Mouse (Mus musculus) C2C12 (cell line): Measurements from ENCODE around the gene Arhgef10l. TPM values are rescaled to one million over a fixed set of nuclear protein-coding genes. Genes with fewer than 3 reads are reported as not detected.

Experiments
- H3K27me3 ChIP-seq: one replicate; pipeline ENCODE4 v1.6.1; 2011; ENCODE audit not compliant: control insufficient read depth, insufficient read depth, insufficient read length
- H3K36me3 ChIP-seq: one replicate; pipeline ENCODE4 v1.6.1; 2011; ENCODE audit not compliant: control insufficient read depth, insufficient read depth
- H3K4me3 ChIP-seq: one replicate; pipeline ENCODE4 v1.5.1; 2011; ENCODE audit warnings: mild to moderate bottlenecking, control low read depth; ENCODE audit not compliant: poor library complexity, insufficient read depth, severe bottlenecking
- H3K79me2 ChIP-seq: one replicate; pipeline ENCODE4 v1.6.1; 2011; ENCODE audit not compliant: control insufficient read depth, insufficient read depth
- H3K79me3 ChIP-seq: one replicate; pipeline ENCODE4 v1.6.1; 2011; ENCODE audit warnings: low read depth, control low read depth
- H3ac ChIP-seq: one replicate; pipeline ENCODE3; 2011; ENCODE audit warnings: low read depth; ENCODE audit not compliant: control insufficient read depth, insufficient read length
- CEBPB ChIP-seq: IDR thresholded peaks from one replicate; pipeline ENCODE4 v1.6.1; 2011; ENCODE audit warnings: low read depth, mild to moderate bottlenecking, control low read depth, moderate library complexity
- CTCF ChIP-seq: IDR thresholded peaks from one replicate; pipeline ENCODE4 v1.5.1; 2011; ENCODE audit not compliant: control insufficient read depth, insufficient read depth, insufficient read length
- FOSL1 ChIP-seq: IDR thresholded peaks from one replicate; pipeline ENCODE4 v1.8.0; 2011; ENCODE audit warnings: mild to moderate bottlenecking, low read length; ENCODE audit not compliant: poor library complexity, insufficient read depth, severe bottlenecking
- MAX ChIP-seq: IDR thresholded peaks from one replicate; pipeline ENCODE4 v1.6.1; 2011; ENCODE audit warnings: mild to moderate bottlenecking, control low read depth
- MYOD1 ChIP-seq: IDR thresholded peaks from one replicate; pipeline ENCODE4 v1.6.1; 2011; ENCODE audit warnings: low read depth; ENCODE audit not compliant: control insufficient read depth, insufficient read length
- MYOG ChIP-seq: IDR thresholded peaks from one replicate; pipeline ENCODE4 v1.6.1; 2011; ENCODE audit not compliant: control insufficient read depth, insufficient read length; ENCODE audit errors: extremely low read depth
- USF1 ChIP-seq: IDR thresholded peaks from one replicate; pipeline ENCODE4 v1.6.1; 2011; ENCODE audit warnings: low read depth, mild to moderate bottlenecking, control low read depth, moderate library complexity
- polyA plus RNA-seq: library from polyadenylated mRNA; unstranded; fragments of >200 nt; fragmentation: generic; extraction: Trizol; gene quantifications from one replicate; pipeline ENCODE4 v1.2.1, GENCODE M21; 2012; ENCODE audit warnings: missing spikeins

Arhgef10l gene
- polyA plus RNA-seq, 1 experiment: 27.8 TPM

GRCm38 (mm10) chr4:140667802-140668201, 2.0 kb upstream of the Arhgef10l start:
- H3K36me3 ChIP-seq: no peaks in the 10 kb centered on the region
- H3K79me2 ChIP-seq: no peaks in the 10 kb centered on the region
- H3ac ChIP-seq: no peak overlapping the region
- no peak overlapping the region for H3K4me3 ChIP-seq
- TF ChIP-seq MYOG (no peak), MAX (peak; percentile 80), FOSL1 (peak; percentile 25), CEBPB (peak; percentile 71)
- no peaks in the 10 kb centered on the region for H3K27me3 ChIP-seq
- no peaks in the 10 kb centered on the region for H3K79me3 ChIP-seq

DNA sequence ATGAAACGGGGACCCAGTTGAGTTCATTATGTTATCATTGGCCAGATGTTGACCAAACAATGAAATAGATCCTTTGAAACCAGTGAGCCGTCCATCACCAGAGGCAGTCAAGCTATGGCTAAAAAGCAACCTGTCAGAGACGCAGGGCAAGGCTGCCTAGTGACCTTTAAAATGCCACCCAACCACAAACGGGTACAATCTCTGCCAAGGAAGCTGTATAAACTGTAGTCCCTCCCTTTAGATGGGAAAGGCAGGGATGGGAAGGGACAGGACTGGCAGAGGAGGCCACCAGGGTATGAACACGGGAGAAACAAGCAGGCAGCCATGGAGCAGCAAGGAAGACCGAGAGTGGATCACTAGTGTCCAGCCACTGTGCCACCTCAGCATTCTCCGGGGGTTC, 759 bp downstream of the Arhgef10l start:
- no peaks in the 10 kb centered on the region for H3K36me3 ChIP-seq
- H3K4me3 ChIP-seq: no peak overlapping the region
- no peaks in the 10 kb centered on the region for H3K79me3 ChIP-seq
- H3ac ChIP-seq: no peak overlapping the region
- H3K79me2 ChIP-seq: no peaks in the 10 kb centered on the region
- TF ChIP-seq FOSL1 (no peak), CTCF (no peak), MYOG (no peak), USF1 (no peak)
- no peaks in the 10 kb centered on the region for H3K27me3 ChIP-seq

- Histone ChIP-seq H3K4me3 (no peak overlapping the region), H3K27me3 (no peaks in the 10 kb centered on the region), H3K79me2 (no peaks in the 10 kb centered on the region), H3K79me3 (no peaks in the 10 kb centered on the region), H3ac (no peak overlapping the region), H3K36me3 (no peaks in the 10 kb centered on the region)
- TF ChIP-seq MYOD1: no peak
Measured at GRCm38 (mm10) chr4:140662882-140663585, 2.8 kb downstream of the Arhgef10l start.

- H3K79me3 ChIP-seq: no peaks in the 10 kb centered on the region
- no peaks in the 10 kb centered on the region for H3K79me2 ChIP-seq
- no peak overlapping the region for H3K4me3 ChIP-seq
- no peak overlapping the region for H3ac ChIP-seq
- no peaks in the 10 kb centered on the region for H3K27me3 ChIP-seq
- no peaks in the 10 kb centered on the region for H3K36me3 ChIP-seq
- TF ChIP-seq MYOG (no peak), FOSL1 (no peak), USF1 (no peak)
Measured at GRCm38 (mm10) chr4:140662453-140662852, 3.4 kb downstream of the Arhgef10l start.

DNA sequence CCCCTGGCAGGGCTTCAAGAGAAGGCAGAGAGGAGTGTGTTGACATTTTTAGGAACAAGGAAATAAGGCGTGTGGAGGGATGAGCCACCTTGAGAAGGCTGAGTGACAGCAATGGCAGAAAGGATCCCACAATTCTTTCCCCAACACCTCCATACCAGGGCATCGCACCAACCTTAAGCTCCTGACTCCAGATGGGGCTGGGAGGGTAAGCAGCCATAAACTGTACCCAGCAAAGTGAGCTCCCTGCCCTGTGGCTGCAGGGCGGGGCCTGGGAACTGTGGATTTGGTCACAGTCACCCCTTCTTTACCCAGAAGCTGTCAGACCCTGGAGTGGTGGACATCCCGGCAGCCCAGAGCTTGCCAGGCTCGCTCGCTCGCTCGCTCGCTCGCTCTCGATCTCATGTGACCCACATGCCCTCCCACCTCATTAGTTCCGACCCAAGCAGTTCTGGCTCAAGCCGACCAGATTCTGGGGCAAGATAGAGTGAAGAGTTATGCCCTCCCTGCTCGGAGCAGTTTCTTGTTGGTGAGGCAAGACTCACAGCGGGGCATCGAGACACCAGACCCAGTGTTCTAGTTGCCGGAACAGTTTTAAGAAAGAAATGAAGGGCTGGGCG, 4.3 kb downstream of the Arhgef10l start:
- H3K36me3 ChIP-seq: no peaks in the 10 kb centered on the region
- H3K79me3 ChIP-seq: no peaks in the 10 kb centered on the region
- H3K27me3 ChIP-seq: no peaks in the 10 kb centered on the region
- no peak overlapping the region for H3K4me3 ChIP-seq
- no peak overlapping the region for H3ac ChIP-seq
- TF ChIP-seq MYOG (no peak), MAX (no peak), CTCF (no peak), FOSL1 (no peak), CEBPB (no peak), USF1 (no peak), MYOD1 (no peak)
- H3K79me2 ChIP-seq: no peaks in the 10 kb centered on the region

DNA sequence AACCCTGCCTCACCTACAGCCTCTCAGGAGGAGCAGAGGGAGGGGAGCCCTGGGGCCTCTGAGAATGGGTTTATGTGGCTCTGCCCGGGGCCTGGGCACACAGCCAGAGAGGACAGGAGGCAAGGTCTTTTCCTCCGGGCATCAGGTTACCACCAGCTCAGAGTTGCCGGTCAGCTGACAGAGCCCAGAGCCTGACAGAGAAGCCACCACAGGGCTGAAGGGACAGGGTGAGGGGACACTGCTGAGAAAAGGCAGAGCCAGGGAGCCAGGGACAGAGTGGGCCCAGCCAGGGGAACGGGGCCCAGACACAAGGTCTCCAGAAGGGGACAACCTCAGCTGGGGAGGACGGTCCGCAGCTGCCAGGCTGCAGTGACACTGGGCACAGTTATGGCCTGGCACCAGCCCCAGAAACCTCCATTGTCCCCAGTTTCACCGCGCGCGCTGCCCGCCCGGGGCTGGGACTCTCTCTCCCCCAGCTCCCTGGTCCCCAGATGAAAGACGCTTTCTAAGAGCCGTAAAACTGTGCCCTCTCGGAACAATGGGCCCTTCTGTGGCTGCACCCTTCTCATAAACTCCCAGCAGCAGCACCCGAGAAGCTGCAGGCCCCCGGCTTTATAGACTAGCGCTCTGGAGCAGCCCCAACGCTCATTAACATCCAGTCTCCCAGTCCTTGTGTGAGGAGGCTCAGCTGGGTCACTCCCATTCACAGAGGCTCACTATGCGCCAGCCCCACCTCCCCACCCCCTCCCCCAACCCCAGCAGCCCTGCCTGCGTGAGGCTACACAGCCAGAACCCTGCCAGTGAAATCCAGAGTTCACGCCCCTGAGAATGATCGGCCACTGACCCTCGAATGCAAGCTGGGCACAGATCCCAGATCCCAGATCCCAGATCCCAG, 7.9 kb downstream of the Arhgef10l start:
- Histone ChIP-seq H3K79me3 (no peaks in the 10 kb centered on the region), H3K4me3 (no peak overlapping the region), H3K27me3 (no peaks in the 10 kb centered on the region), H3K36me3 (no peaks in the 10 kb centered on the region), H3K79me2 (peaks cover 7% of the 10 kb centered on the region), H3ac (peak overlapping the region; percentile 84)
- TF ChIP-seq USF1: peak; percentile 79
- TF ChIP-seq CEBPB: no peak
